Mouse (Mus musculus) left cerebral cortex, postnatal 4 days (tissue): ENCODE data around the gene Fgf22. TPM values are rescaled to one million over a fixed set of nuclear protein-coding genes. Genes with fewer than 3 reads are reported as not detected.
A peak's percentile ranks its signal among the peaks of the same experiment; 100 is the strongest.

Experiments used
- DNase-seq: peaks from one replicate; pipeline ENCODE4 v3.0.0-alpha.2; 2022
- intact Hi-C: fragments of 180-260 bp; cut with DNase I; formaldehyde crosslinking; loops from one replicate; pipeline ENCODE4 v1.15.1; 2025
- total RNA-seq, 2 experiments: library from RNA; stranded (reverse); gene quantifications; 2 replicates each; pipeline ENCODE4 v1.2.3; 2021

Fgf22 gene
- total RNA-seq, 2 experiments from 2014 or later: 1.3 to 1.7 TPM

- intact Hi-C loops: no loop called here
- DNase-seq: no peak
Measured at GRCm38 (mm10) chr10:79766001-79766507, 11.2 kb downstream of the Fgf22 start.

DNA sequence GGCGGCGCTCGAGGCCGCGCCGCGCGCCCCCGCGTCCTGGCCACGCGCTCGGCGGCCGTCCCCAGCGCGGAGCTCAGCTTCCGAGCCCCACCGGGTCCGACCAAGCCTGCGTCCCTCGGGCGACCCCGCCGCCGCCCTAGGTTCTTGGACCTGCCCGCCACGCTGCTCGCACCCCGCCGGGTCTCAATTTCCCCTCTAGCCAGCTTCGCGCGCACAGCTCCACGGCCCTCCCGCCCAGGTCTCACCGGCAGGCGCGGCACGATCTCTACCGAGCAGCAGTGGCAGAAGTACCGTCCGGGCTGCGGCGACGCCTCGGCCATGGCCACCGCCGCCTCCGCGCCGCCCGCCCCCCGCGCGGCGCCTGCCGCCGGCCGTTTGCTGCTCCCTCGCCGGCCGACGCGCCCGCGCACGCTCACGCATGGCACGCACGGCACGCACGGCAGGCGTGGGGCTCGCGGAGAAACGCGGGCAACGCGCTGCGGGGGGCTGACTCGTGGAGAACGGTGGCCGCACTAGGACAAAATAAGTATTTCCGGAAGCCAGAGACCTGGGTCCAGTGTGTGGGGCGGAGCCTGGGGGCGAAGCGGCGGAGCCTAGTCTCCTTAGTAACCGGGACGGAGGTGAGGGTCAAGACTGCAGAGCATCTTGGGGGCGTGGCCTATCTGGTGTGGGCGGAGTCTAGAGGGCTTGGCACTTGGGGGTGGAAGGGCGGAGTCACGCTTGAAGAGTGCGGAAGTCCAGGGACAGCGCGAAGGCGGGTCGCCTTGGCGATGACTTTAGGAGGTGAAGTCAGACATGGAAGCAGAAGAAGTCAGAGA lies 11.8 kb downstream of the Fgf22 start, which contains the start of gene Rnf126:
TSS of gene Rnf126 (minus strand) at position 445 of the 818 bp plus-strand sequence.
- intact Hi-C loops: no loop called here
- peak; percentile 99 for DNase-seq

DNA sequence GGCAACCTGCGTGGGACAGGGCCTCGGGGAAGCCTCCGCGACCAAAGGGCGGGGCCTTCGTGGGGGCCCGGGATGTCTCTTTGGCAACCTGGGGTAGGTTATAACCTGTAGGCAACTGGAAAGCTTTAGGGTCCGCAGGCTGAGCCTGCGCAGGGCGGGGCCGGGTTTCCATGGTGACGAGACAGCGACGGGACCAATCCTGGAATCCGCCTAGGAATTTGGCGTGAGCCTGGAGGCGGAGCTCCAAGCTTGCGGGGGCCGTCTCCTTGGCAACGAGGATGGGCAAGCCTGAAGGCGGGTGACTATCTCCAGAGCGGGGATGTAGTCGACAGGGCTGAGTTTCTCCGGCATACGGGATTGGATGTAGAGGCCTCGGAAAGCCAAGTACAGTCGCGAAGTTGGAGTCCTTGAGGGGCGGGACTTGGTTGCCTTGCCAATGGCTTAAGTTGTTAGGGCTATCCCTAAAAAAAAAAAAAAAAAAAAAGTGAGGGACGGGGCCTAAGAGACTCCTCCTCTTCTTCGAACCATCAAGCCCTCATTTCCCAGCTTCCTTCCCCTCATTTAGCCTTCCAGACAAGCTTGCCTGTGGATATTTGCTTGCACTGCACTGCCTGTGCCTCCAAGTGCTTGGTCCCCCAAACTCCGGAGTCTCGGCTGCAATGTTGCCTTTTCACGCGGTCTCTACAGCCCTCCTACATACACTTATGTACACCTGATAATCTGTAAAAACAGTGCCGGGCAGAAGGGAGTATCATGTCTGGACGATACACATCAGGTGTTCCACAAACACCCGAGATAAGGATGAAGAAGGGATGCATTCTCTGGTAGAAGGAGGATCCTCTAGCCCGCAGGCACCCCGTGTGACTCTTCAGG lies 12.7 kb downstream of the Fgf22 start:
- DNase-seq: peak; percentile 98
- intact Hi-C loops: no loop called here

GRCm38 (mm10) chr10:79768400-79768799 lies 13.5 kb downstream of the Fgf22 start:
- DNase-seq: peak; percentile 85
- intact Hi-C loops: no loop called here

DNA sequence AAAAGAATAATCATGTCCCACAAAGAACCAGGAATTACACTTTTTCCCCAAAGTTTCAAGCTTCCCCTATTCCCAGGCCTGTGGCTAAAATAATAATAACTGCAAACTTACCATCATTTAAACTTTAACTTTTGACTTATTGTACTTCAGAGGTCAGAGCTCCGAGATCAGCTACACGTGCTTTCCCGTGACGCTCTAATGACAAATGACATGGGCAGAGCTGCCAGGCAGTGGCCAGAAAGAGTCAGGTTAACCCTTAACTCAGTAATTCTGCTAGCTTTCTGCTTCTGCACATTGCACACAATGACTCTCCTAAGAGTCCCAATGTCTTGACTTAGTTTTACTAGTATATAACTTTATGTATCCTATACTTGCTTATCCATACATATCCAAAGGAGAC lies 14.5 kb downstream of the Fgf22 start:
- DNase-seq: no peak
- intact Hi-C loops: no loop called here

GRCm38 (mm10) chr10:79772320-79772719 lies 17.4 kb downstream of the Fgf22 start:
- intact Hi-C loops: no loop called here

GRCm38 (mm10) chr10:79773208-79773607 lies 18.3 kb downstream of the Fgf22 start:
- intact Hi-C loops: no loop called here
- no peak for DNase-seq

More at GRCm38 (mm10) chr10:79772320-79772719, 17.4 kb downstream of the Fgf22 start:
- no peak for DNase-seq

- intact Hi-C loops: no loop called here
- no peak for DNase-seq
Measured at GRCm38 (mm10) chr10:79774486-79775279, 19.8 kb downstream of the Fgf22 start.

DNA sequence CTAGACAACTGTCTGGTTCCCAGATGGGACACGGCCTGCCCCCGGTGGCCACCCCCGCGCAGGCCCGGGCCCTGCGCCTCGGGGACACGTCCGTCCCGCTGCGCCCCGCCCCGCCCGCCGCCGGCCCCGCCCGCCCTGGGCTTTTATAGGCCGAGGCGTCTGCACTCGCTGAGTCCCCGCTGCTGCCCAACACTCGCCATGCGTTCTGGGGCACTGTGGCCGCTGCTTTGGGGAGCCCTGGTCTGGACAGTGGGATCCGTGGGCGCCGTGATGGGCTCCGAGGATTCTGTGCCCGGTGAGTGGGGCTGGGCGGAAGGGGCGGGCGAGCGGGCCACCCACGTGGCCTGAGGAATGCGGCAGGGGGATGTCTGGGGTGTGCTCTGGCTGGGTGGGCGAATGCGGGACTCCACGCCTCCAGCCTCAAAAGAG lies 22.2 kb downstream of the Fgf22 start, which contains the start of gene Fstl3:
TSS of gene Fstl3 (plus strand) at position 170 of the 429 bp plus-strand sequence.
- intact Hi-C loops: no loop called here
- no peak for DNase-seq

GRCm38 (mm10) chr10:79778006-79778405 lies 23.1 kb downstream of the Fgf22 start:
- intact Hi-C loops: no loop called here
- DNase-seq: peak; percentile 88

DNA sequence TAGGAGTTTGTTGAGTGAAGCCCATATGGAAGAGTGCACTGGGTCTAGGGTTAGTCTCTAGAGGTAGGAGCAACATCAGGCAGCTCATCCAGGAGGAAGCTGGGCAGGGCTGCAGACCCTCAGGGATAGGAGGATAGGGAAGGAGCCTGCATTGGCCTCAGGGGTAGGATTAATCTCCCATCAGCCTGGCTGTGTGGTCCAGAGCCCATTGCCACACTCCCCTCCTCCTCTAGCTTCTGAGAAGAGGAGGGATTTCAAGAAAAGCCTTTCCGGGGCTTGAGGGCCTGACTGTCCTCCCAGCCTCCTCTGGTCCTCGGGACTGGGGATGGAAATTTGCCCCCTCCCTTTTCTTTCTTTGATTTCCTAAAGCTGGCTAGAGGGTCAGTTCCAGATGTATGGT lies 24.3 kb downstream of the Fgf22 start:
- no peak for DNase-seq
- intact Hi-C loops: no loop called here

DNA sequence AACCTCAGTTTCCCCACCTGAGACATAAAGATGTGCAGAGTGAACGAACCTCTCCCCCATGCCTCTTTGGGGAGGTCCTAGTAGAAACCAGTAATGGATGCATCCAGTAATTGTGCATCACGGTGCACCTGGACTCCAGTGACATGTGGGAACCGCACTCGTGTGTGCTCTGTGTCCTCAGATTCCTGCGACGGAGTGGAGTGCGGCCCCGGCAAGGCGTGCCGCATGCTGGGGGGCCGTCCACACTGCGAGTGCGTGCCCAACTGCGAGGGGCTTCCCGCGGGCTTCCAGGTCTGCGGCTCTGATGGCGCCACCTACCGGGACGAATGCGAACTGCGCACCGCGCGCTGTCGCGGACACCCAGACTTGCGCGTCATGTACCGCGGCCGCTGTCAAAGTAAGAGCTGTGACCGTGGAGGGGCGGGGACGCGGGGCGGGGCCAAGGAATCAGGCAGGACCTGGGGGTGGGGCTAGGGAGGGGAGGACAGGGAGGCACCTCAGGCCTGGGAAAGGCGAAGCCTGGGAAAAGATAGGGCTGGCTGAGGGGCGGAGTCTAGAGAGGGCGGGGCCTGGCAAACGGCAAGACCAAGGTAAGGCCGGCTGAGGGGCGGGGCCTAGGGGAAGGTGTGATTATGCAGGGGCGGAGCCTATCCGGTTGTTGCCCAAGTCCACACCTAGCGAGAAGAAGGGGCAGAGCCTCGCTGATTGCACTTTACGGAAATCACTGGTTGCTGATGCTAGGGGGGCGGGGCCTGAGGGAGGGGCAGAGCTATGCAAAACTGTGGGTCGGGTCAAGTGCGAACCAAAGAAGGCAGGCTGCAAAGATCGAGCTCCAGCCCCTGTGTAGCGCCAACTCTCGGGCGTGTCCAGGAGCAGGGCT lies 25.1 kb downstream of the Fgf22 start:
- peak; percentile 97 for DNase-seq
- intact Hi-C loops: no loop called here

GRCm38 (mm10) chr10:79780664-79781015 lies 25.8 kb downstream of the Fgf22 start:
- intact Hi-C loops: no loop called here
- DNase-seq: peak; percentile 54

DNA sequence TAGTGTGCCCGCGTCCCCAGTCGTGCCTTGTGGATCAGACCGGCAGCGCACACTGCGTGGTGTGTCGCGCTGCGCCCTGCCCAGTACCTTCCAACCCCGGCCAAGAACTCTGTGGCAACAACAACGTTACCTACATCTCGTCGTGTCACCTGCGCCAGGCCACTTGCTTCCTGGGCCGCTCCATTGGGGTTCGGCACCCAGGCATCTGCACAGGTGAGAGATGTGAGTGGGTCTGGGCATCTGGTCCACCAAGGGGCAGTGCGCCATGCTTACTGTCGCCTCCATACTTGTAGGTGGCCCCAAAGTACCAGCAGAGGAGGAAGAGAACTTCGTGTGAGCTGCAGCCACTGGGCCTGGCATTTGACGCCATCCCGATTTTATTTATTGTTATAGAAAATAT lies 26.3 kb downstream of the Fgf22 start:
- no peak for DNase-seq
- intact Hi-C loops: no loop called here

DNA sequence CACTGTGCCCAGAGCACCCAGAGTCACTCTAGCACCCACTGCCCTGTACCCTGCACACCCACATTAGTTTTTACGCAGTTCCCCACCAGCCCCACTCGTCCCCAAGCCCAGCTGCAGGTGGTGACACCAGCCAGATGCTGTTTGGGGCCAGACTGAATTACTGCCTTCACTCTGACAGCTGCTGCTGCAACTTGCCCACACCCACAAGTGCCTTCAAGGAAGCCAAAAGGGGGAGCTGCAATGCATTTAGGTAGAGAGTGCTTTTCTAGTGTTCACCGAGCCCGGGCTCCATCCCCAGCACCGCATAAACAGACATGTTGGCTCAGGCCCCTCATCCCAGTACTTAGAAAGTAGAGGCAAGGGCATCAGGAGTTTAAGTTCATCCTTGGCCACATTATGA lies 27.1 kb downstream of the Fgf22 start:
- intact Hi-C loops: no loop called here

DNA sequence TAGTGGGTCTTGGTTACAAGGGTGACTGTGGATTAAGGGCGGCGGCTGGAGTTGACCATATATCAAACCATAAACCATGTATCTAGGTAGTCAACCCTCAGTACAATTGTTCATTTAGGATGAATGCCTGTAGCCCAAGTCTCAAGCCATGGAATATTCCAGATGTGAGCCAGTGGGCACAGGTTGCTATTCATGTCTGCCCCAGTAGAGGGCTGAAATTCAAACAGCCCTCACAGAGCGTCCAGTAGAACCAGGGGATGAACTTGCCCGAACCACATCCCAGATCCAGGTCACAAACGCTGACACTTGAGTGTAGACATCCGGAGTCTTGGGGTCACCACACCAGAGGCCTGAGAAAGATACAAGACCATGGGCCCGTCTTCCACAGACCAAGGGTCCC lies 28.2 kb downstream of the Fgf22 start:
- intact Hi-C loops: no loop called here
- DNase-seq: no peak

More for the DNA sequence above, 27.1 kb downstream of the Fgf22 start:
- DNase-seq: no peak

DNA sequence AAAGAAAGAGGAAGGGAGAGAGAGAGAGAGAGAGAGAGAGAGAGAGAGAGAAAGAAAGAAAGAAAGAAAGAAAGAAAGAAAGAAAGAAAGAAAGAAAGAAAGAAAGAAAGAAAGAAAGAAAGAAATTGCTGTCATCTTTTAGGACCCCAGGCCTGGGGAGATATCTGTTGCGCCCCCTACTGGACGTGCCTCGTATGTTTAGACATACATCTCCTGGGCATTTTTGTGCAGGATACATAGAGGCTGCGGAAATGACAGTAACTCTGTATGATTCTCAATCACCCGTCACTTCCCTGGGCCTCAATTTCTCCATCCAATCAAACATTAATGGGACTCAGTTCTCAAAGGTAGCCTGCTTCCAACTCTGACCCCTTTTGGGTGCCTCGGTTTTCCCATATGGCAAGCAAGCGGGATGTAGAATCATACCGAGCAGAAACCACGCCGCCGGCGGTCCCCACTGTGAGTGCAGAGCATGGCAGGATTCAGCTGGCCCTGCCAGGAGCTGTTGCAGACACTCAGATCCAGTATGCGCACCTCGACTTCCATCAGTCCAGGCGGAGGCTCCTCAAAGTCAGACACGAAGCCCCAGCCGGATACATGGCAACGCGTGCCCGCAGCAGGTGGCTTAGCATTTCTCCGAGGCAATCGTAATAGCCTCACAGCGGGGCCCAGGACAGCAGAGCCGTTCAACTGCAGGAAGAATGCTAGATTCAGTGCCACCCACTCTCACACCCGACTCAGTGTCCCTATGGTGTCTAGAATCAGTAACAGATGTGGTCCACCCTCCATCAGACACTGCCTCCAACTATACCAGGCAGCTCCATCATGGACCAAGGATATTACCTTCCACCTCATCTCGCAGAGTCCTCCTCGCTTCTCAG lies 29.3 kb downstream of the Fgf22 start:
- intact Hi-C loops: no loop called here

DNA sequence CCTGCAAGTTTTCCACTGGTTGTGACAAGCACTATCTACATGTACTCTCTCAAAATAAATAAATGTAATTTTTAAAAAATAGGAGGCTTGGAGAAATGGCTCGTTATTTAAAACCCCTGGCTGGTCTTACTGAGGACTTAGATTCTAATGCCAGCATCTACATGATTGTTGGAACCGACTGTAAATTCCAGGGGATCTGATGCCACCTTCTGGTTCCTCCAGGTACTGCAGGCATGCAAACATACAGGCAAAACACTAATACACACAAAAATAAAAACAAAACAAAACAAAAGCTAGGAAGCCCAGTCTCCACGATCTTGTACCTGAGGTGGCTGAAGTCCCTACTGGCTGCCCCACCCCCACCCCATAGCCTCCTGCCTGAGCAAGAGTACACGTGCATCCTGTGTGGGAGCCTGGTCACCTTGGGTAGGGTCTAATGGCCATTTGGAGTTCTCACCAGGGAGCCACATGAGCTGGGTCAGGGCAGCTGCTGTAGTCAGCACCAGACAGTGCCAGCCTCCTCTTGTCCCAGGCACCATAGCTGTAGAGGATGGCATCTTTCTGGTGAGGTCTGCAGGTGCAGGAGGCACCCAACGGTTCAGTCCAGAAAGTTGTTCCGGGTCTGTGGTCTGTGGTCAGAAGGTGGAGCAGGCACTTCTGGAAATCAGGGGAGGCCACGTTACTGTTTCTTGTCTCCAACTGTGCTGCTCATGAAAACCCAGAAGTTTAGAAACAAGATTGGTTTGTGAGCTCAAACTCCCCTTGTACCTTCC lies 33.7 kb downstream of the Fgf22 start:
- DNase-seq: peak; percentile 82
- intact Hi-C loops: no loop called here

More for the DNA sequence above, 29.3 kb downstream of the Fgf22 start:
- peak; percentile 65 for DNase-seq
